Mouse (Mus musculus) cerebellum, adult 9-11 months (tissue): ENCODE data around the gene Rps27a.
A peak's percentile ranks its signal among the peaks of the same experiment; 100 is the strongest.
"Not testable (repeated sequence)": the region's sequence is repeated elsewhere in the genome, so short reads cannot be mapped to it uniquely, and the experiment has no call there.

Source experiments
- DNase-seq: peaks from one replicate; pipeline ENCODE4 v3.0.0; 2022

Rps27a gene

DNA sequence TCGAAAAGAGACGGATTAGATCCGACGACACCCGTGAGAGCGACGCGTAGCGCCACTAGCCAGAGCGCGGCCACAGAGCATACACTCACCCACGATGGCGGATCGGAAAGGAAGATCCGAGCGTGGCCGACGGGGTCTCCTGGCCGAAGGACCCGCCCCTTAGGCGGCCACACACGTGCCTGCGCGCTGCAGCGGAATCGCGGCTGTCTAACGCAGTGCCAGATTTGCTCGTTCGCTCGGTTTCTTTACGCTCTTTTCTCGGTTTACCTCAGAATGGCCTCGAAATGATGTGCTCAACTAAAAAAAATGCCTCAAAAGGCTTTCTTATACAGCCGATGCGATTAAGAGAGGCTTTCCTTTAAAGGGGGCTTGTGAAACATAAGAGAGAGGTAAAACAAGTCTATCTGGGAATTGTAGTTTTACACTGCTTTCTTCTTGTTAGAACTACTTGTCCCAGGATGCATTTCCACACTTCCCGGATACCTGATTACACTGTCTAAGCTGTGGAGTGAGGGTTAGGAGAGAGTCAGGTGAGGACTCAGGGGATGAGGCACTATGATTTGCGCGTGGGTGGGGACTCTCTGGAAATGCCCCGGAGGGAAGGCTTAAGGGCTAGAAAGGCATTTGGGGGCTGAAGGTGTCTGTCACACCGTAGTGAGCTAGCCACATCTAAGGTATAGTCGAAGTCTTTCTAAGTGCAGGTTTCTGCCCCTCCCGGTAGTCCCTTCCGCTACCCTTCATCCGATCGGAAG lies at the start of gene Rps27a, which contains the start of gene Clhc1:
Gene Rps27a (minus strand): TSS at position 358 of the 752 bp plus-strand sequence.
Gene Clhc1 (plus strand): TSS at position 199 of the 752 bp plus-strand sequence.
- peak; percentile 92 for DNase-seq

DNA sequence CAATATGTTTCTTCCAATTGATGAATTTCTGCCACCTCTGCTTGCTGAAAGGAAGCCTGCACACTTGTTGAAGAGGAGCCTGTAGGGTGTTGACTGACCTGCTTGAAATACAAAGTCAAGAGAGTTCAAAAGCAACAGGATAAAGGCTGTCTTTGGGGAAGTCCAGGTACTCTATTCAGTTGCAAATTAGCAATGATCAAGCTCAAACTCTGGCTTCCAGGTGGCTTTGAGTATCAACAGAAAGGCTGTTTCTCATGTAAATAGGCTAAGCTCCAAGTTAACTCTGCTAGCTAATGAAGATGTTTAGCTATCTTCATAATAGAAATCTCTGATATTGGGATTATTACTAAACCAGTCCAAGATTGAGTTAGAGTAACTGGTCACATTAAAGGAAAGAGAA lies 49.2 kb upstream of the Rps27a start:
- DNase-seq = no peak

DNA sequence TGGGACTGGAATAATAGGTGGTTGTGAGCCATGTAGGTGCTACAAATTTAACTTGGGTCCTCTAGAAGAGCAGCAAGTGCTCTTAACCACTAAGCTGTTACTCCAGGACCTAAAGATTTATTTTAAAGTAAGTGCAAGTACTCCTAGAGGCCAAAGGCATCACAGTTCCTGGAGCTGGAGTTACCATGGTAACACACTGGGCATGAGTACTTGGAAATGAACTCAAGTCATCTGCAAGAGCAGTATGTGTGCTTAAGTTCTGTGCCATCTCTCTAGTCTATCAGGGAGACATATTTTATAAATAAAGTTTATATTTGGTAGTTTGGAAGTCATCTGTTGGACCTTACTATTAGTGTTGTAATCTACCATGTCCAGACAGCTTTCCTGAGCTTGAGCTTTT lies 47.3 kb upstream of the Rps27a start:
- no peak for DNase-seq

DNA sequence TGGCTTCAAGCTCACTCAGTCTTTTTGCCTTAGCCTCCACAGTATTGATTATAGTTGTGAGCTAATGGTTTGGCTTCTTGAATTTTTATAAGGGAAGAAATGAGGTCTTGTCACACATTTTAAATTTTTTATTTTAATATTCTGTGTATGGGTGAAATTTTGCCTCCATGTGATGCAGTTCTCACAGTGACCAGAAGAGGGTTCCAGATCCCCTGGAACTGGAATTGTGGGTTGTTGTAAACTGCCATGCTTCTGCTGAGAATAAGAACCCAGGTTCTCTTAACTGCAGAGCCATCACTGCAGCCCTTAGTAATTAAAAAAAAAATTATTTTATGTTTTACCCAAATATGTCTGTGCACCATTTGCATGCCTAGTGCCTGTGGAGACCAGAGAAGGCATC lies 31.7 kb upstream of the Rps27a start:
- no peak for DNase-seq

DNA sequence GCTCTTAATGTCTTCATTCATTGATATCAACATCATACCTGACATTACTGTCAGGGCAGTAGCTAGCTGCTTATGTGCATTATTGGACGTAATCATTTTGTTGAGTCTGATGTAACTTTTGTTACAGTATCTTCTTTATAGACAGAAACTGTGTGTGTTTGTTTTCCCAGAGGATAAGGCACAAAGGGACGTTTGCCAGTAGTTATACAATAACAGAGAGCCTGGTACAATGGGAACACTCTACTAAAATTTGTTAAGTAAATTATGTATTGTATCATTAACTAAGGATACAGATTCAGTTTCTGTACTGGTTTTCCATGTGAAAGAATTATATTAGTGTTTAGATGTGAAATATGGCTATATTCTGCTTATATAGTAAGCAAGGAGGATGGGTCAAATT lies 24.7 kb upstream of the Rps27a start:
- DNase-seq = no peak

DNA sequence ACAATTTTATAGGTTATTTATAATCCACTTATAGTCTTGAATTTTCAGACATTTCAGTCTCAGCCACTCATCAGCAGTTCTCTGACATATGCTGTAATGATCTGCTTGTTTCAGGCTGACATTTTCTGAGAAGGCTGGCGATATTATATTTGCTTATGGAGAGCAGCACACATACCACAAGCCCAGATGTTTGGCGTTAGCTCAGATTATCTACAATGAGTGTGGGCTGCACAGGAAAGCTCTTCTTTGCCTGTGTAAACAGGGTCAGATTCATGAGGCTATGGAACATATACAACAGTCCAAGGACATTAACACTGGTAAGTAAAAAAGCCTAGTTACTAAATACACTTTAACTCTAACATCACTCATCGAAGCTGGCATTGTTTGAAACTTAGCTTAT lies 23.6 kb upstream of the Rps27a start:
- DNase-seq = no peak

DNA sequence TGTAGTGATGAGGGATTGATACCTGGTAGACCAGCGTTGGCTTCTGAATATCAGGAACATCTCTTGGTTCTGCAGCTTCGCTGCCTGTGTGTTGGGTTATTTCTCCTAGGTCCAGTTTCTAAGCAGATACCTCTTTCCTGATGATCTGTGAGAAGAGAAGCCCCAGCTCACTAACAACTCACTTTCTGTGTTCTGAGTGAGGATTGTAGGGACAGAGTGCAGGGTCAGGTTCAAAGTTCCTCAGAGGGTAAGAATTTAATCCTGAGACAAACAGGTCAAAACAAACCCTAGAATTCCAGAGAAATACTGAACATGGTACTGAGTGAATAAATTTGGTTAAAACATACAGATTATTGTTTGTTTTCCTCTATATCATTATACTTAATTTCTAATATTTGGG lies 15.5 kb upstream of the Rps27a start:
- DNase-seq = no peak

DNA sequence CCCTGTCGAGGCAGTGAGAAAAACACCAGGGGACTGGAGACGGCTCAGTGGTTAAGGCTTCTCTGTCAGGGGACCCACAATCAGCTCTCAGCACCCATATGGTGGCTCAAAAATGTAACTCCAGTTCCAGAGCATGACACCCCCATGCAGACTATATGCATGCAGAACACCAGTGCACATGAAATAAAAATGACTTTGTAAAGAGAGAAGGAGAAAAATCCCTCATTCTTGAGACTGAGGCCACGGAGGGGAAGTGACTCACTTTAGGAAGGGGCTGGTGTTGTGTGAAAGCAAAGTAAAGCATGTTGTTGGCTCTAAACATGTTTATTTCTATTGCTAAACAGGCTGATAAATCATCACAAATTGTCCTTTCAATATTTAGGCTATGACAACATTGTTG lies 13.1 kb upstream of the Rps27a start:
- DNase-seq = no peak

DNA sequence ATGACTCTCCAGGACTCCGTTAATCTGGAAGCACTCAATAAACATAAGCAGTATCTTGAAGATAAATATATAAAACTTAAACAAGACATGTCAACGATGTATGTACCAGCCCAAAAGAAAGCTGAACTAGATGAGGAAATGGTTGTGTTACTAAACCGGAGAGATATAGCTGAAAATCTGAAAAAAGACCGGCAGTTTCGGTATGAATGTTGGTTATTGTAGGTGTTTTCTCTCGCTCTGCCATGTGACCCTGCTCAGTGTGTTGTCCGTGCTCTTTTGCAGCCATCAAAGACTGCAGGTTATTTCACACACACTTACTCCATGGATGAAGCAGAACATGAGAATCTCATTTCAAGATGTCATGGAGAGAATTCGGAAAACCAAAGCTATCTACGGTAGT lies 12.5 kb upstream of the Rps27a start:
- DNase-seq = no peak

DNA sequence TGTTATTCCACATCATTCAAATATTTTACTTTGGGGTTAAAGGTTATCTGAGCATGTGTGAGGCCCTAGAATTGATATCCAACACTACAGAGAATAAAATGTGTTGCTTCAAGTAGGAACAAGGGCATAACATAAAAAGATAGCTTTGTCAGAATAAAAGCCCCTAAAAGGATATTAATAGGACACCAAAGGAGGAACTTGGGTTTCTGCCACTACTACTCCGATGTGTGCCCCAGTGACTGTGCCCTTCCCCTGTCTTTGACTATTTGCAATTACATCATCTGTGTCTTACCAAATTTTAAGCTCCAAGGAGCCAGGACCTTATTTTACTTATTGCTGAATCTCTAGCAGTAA lies 1.5 kb upstream of the Rps27a start:
- no peak for DNase-seq

DNA sequence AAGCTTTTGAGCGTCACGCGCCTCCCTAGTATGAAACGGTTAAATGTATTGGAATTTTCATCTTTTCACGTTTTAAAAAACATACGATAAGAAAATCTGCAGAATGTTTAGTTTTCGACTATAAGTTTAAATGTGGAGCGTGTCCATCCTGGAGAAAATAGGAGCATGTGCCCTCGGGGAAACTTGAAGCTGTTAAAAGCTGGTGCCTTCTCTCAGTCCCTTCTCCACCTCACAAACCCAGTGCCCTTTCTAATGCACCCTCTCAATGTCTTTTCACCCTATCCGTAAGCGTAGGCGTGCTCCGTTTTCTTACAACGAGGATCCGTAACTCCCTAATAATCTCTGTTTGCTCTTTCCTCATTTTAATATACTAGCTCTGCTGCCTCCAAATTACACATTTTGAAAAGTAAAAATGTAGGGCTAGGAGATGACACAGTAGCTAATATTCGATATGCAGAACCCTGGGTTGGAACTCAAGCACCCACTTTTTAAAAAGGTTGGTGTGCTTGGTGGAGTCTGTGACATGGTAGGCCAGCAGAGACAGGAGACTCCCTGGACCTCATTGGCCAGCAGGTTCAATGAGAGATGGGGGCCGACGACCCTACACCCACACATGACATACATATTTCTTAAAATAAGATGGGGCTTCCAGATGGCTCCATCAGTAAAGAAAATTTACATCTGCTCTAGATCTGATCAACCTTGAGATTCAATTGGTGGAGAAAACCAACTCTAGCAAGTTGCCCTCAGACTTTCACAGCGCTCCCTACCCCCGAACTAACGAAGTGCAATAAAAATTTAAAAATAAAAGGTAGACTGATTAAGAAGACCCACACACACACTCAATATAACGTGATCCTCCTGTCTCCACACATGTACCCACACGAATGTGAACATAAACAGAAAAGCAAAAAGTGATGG lies 855 bp upstream of the Rps27a start:
- DNase-seq = peak; percentile 28

DNA sequence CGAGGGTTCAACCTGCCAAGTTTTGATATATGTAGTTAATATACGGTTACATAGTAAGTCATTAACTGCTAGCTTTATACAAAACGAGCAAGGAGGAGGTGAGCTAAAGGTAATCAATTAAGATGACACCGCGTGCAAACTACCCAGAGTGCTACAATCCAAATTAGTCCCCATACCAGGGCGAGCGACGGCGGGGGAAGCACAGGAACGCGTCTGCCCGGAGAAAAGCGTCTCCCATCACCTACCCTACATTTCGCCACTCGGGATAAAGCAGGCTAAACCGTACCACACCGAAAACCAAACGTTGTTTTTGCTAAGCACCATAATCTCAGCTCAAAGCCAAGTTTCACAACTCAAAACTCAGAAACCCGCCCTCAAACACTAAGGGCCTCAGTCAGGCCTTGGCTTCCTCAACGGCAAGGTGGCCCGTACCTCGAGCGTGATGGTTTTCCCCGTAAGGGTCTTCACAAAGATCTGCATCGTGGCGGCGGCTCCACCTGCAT lies 609 bp downstream of the Rps27a start:
- DNase-seq = no peak

DNA sequence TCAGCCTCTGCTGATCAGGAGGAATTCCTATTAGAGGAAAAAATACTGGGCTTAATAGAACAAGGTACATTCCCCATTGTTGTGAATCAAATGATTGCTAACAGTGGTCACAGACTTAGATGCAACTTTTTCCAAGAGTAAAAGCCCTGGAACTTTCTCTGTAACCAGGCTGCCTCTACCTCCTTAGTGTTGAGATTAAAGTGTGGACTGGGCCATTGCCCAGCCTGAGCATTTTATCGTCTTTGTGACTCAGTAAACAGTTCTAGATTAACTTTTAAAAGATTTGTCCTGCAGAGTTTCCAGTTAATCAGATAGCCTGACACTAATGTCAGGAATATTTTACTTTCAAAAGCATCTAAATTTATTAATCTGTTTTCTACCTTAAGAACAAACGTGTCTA lies 1.1 kb downstream of the Rps27a start:
- DNase-seq = no peak

DNA sequence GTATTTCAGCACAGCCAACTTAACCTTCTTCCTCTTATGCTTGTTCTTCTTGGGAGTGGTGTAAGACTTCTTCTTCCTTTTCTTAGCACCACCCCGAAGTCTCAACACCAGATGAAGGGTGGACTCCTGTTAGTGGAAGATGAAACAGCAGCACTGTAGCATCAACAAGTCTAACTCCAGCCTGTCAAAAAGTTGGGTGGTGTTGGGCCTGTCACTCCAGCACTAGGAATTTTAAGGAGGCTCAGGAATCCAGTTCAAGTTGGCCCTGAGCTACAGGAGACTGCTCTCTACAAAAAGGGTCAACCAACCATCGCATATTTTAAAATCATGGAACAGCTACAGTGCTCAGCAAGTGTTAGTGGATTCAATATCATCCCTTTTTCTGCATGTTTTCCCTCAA lies 1.6 kb downstream of the Rps27a start:
- DNase-seq = not testable (repeated sequence)

DNA sequence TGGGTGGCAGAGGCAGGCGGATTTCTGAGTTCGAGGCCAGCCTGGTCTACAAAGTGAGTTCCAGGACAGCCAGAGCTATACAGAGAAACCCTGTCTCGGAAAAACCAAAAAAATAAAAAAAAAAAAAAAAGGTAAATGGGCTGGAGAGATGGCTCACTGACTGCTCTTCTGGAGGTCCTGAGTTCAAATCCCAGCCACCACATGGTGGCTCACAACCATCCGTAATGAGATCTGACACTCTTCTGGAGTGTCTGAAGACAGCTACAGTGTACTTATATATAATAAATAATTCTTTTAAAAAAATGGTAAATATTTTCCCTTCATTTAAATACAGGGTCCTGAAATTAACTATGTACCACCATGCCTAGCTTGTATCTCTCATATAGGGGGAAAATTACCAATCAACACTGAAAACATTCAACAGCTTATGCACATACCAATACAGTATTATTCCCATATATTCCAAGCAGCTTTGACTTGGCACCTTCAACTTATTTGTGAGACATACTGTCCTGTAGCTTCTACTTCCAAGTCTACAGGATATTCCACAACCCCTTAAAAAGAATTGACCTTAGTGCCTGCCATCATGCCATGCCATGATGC lies 2.7 kb downstream of the Rps27a start:
- DNase-seq = not testable (repeated sequence)

DNA sequence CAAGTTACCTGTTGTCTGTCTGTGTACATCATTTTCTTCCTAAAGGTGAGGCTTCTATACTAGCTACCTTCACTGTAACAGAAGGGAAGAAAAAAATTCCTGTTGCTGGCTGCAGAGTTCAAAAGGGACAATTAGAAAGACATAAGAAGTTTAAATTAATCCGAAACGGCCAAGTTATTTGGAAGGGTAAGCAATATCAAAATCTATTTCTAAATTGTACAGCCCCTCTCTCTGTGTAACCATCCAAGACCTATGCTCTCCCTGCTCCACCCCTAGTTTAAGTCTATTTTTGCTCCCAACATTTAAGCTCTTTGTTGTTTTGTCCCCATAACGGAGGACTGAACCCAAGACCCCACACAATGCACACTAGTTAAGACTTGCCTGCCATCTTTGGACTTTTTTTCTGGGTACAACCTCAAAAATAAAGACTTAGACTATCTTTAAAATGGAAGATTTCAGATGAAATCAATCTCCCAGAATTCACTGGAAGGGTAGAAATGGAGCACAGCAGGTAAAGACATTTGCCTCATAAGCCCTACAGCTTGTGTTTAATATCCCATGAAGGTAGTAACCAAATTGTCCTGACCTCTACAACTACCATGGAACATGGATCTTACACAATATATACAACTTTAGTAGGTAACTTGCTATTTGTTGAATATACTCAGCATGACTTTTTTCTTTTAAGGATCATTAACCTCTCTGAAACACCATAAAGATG lies 3.5 kb downstream of the Rps27a start:
- DNase-seq = no peak

DNA sequence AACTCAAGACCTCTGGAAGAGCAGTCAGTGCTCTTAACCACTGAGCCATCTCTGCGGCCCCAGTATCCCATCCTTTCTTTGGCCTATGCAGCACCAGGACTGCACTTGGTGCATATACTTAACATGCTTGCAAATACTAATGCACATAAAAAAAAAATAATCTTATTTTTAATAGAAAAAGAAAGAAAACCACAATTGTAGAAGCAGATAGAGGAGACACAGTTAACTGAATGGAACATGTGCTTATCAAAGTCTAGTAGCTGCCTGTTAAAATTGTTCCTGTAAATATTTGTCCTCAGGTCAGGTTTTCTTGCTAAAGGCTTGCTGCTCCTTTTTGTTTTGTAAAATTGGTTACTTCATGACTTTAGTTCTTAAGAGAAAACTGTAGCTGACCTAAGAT lies 9.7 kb downstream of the Rps27a start:
- DNase-seq = no peak

DNA sequence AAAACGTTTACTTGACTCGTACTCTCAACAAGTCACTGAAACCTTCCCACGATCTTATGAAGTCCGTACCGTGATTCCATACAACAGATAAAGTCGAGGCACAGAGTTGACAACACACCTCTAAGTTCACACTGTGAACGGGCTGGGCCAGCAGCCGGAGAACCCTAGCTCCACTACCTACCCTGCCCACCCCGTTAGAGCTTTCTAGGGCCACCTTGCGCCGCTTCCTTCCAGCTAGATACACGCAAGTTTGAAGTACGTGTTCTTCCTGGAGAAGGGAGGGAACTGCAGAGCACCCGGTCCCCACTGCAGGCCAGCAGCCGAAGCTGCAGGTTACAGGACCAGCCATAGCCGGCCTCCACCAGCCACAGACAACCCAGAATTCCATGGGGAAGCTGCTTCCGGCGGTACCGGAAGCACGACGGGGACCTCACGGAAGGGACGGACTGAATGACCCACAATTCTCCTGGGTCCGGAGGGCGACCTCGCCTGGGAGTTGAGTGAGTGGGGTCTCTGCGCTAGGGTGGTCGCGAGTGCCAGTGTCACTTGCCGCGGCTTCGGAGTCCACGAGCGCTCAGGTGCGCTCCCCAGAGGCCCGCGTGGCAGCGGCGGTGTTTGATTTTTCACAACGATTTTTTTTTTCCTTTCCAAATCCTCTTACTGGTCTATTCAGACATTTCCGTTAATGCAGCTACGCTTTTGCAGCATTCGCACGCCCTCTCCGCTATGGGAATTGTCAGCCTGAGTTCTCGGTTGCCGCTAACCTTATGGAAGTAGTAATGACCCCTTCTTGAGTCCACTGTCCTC lies 21.7 kb downstream of the Rps27a start, which contains the start of gene Mtif2:
Gene Mtif2 (plus strand): TSS at position 421 of the 807 bp plus-strand sequence.
- peak; percentile 81 for DNase-seq

DNA sequence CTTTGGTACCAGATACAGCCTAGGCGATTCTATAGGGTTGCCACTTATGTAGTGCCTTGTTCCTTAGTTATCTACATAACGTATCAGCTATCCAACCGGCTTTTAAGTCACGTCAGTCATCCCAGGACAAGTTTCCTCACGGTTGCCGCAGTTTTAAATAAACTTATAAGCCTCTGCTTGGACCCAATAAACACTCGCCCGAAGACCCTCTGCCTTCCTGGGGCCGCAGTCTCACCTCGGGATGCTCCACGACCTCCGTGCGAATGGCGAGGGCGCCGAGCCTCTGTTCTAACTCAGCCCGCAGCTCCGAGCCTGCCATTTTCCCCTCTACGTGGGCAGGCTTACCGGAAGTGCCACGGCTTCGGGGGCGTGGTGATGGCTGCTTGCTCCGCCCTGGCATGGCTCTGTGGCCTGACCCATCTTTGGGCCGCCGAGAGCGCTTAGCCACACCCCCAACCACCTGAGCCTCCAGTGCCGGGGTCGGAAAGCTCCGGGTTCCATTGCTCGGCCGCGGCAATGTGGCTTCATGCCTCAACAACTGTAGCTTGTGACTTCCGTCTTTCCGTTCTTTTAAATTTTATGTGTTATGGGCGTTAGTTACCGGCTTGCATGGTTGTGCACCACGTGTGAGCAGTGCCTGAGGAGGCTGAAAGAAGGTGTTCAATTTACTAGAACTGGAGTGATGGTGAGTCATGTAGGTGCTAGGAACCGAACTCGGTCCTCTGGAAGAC lies 33.1 kb downstream of the Rps27a start, which contains the start of gene Prorsd1:
Gene Prorsd1 (minus strand): TSS at position 352 of the 731 bp plus-strand sequence.
- DNase-seq = peak; percentile 88

DNA sequence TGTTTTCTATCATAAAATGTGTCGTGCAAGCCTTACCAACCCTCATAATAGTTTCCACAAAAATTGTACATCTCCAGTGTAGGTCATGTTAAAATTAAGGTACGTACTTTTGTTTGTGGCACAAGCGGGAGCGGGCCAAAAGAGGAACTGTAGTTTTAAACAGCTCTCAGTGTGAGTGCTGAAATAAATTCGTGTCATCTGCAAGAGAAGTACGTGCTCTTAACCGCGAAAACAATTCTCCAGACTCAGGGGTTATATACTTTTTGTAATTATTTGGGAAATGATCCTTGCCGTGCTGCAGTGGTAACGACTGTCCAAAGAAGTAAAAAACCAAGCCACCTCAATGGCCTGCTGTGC lies 33.6 kb downstream of the Rps27a start:
- no peak for DNase-seq
